In genomic region chr8:123412560-123413170, GRCm38 (mm10) we compare ENCODE assay signal across 9 mouse cellular contexts. TPM values are rescaled to one million over a fixed set of nuclear protein-coding genes. Genes with fewer than 3 reads are reported as not detected.
DNase-seq lines count a peak whose midpoint lies in the region; ATAC-seq lines count a peak whose summit lies in the region.
"Had no signal": no experiment of that assay in that cellular context is flagged by ENCODE, and none has a peak within 500 bp of the region (broad histone marks: within the 10 kb centered on the region; RNA-seq: fewer than 3 reads in every experiment).

No protein-coding gene starts in this region.

- H3K9me3 ChIP-seq in heart, embryonic 12.5 days (replicated peaks) = no peaks in the 10 kb centered on the region
- no peaks in the 10 kb centered on the region for H3K9me3 ChIP-seq in neural tube, embryonic 15.5 days (replicated peaks)
- H3K9me3 ChIP-seq: limb, embryonic 15.5 days had no signal

- H3K4me3 ChIP-seq in heart, embryonic 12.5 days = 0 out of 2 replicates have a peak overlapping the region, but pooled peaks have one; percentile 44
- H3K4me3 ChIP-seq in neural tube, embryonic 15.5 days (replicated peaks) = peak overlapping the region; percentile 78

- H3K4me1 ChIP-seq in heart, embryonic 12.5 days (replicated peaks) = peaks cover 46% of the 10 kb centered on the region
- H3K4me1 ChIP-seq in neural tube, embryonic 15.5 days = peaks cover 42% of the 10 kb centered on the region

- H3K27ac ChIP-seq in heart, embryonic 12.5 days (ENCODE audit: poor library complexity, severe bottlenecking) = no peak overlapping the region
- peak overlapping the region; percentile 97 for H3K27ac ChIP-seq in neural tube, embryonic 15.5 days (replicated peaks)
- H3K27ac ChIP-seq: limb, embryonic 15.5 days had no signal

- 2% methylated on average over 12 of the region's 12 CpGs for WGBS in heart, embryonic 12.5 days
- 0% methylated on average over 12 of the region's 12 CpGs for WGBS in neural tube, embryonic 15.5 days

- H3K4me2 ChIP-seq in heart, embryonic 12.5 days = peak overlapping the region; percentile 27
- H3K4me2 ChIP-seq in neural tube, embryonic 15.5 days = peak overlapping the region; percentile 82

- H3K27me3 ChIP-seq in heart, embryonic 12.5 days (replicated peaks) = peaks cover 52% of the 10 kb centered on the region
- no peaks in the 10 kb centered on the region for H3K27me3 ChIP-seq in neural tube, embryonic 15.5 days (replicated peaks)

- no peak for DNase-seq in heart, postnatal 10 days
- DNase-seq in cerebellum, adult 9-10 months = peak; percentile 80
- peak; percentile 86 to 90 for DNase-seq in frontal cortex, adult 2 months (ENCODE audit: extremely low spot score in 1 of 2, low spot score in 1 of 2)
- peak; percentile 69 to 86 for DNase-seq in left cerebral cortex, postnatal 10 days (ENCODE audit: extremely low spot score in 1 of 2, low spot score in 2 of 2)
- DNase-seq in lung, adult 18-20 months = no peak

- no peaks in the 10 kb centered on the region for H3K36me3 ChIP-seq in heart, embryonic 12.5 days
- H3K36me3 ChIP-seq in neural tube, embryonic 15.5 days = peaks cover under 1% of the 10 kb centered on the region; the same call in 1 of the 2 replicates
- H3K36me3 ChIP-seq: limb, embryonic 15.5 days had no signal

- intact Hi-C loops in heart, postnatal 10 days (cut with DNase I) = no loop called here
- intact Hi-C loops in left cerebral cortex, postnatal 10 days (cut with DNase I) = no loop called here

- ATAC-seq in heart, embryonic 12.5 days (ENCODE audit: insufficient number of reproducible peaks, low FRiP score) = no peak
- no peak for ATAC-seq in neural tube, embryonic 15.5 days (ENCODE audit: low FRiP score)
- ATAC-seq in megakaryocyte progenitor cell, adult 5-6 weeks (replicated peaks; ENCODE audit: poor library complexity) = no peak

- no peak overlapping the region for H3K9ac ChIP-seq in heart, embryonic 12.5 days
- peak overlapping the region; percentile 96 for H3K9ac ChIP-seq in neural tube, embryonic 15.5 days (replicated peaks)
- H3K9ac ChIP-seq: limb, embryonic 15.5 days had no signal

RNA-seq across cellular contexts. Expression of gene Tubb3, which starts 1.4 kb away (rescaled TPM):
- polyA plus RNA-seq in heart, embryonic 12.5 days (2016; fragmentation: Nextera tagmentation; extraction: Ambion mirVana) = 7.6 and 9.1 TPM in 2 replicates
- under 1 TPM; 0.55 to 0.98 TPM for total RNA-seq in heart, postnatal 10 days (2021)
- polyA plus RNA-seq in frontal cortex, adult 2 months (2012; rRNA removed) = 668 and 684 TPM in 2 replicates
- 1,000 to 10,000 TPM; 1,287 to 1,390 TPM for total RNA-seq in left cerebral cortex, postnatal 10 days (2021)
- 1,289 and 1,555 TPM in 2 replicates for polyA plus RNA-seq in neural tube, embryonic 15.5 days (2015; fragmentation: Nextera tagmentation; extraction: Ambion mirVana)
- total RNA-seq in megakaryocyte progenitor cell, adult 5-6 weeks (2015) = 0.15 TPM in 1 of 2 replicates, not detected in the other
- total RNA-seq in megakaryocyte progenitor cell, adult 5-6 weeks (2017) = 0.17 TPM in 1 of 2 replicates, not detected in the other

RNA-seq across cellular contexts. Expression of gene Mc1r, which starts 5.8 kb away (rescaled TPM):
- polyA plus RNA-seq in heart, embryonic 12.5 days (2016; fragmentation: Nextera tagmentation; extraction: Ambion mirVana) = not detected in 2 replicates
- not detected for total RNA-seq in heart, postnatal 10 days (2021)
- polyA plus RNA-seq in frontal cortex, adult 2 months (2012; rRNA removed) = 0.04 and 0.06 TPM in 2 replicates
- total RNA-seq in left cerebral cortex, postnatal 10 days (2021) = not detected
- 0.20 and 0.22 TPM in 2 replicates for polyA plus RNA-seq in neural tube, embryonic 15.5 days (2015; fragmentation: Nextera tagmentation; extraction: Ambion mirVana)
- not detected in 2 replicates for total RNA-seq in megakaryocyte progenitor cell, adult 5-6 weeks (2015)
- total RNA-seq in megakaryocyte progenitor cell, adult 5-6 weeks (2017) = 0.12 and 0.14 TPM in 2 replicates

RNA-seq across cellular contexts. Expression of gene Def8, which starts 10.7 kb away (rescaled TPM):
- polyA plus RNA-seq in heart, embryonic 12.5 days (2016; fragmentation: Nextera tagmentation; extraction: Ambion mirVana) = 34.7 and 36.0 TPM in 2 replicates
- 10 to 100 TPM; 57.2 to 65.2 TPM for total RNA-seq in heart, postnatal 10 days (2021)
- 41.5 and 41.8 TPM in 2 replicates for polyA plus RNA-seq in frontal cortex, adult 2 months (2012; rRNA removed)
- 10 to 100 TPM; 75.4 to 77.6 TPM for total RNA-seq in left cerebral cortex, postnatal 10 days (2021)
- polyA plus RNA-seq in neural tube, embryonic 15.5 days (2015; fragmentation: Nextera tagmentation; extraction: Ambion mirVana) = 46.8 and 52.3 TPM in 2 replicates
- 30.0 and 33.6 TPM in 2 replicates for total RNA-seq in megakaryocyte progenitor cell, adult 5-6 weeks (2015)
- 47.5 and 63.1 TPM in 2 replicates for total RNA-seq in megakaryocyte progenitor cell, adult 5-6 weeks (2017)

RNA-seq across cellular contexts. Expression of gene Tcf25, which starts 39.1 kb away (rescaled TPM):
- polyA plus RNA-seq in heart, embryonic 12.5 days (2016; fragmentation: Nextera tagmentation; extraction: Ambion mirVana) = 172 TPM in 2 replicates
- 100 to 1,000 TPM; 161 to 167 TPM for total RNA-seq in heart, postnatal 10 days (2021)
- 583 and 605 TPM in 2 replicates for polyA plus RNA-seq in frontal cortex, adult 2 months (2012; rRNA removed)
- 100 to 1,000 TPM; 498 to 558 TPM for total RNA-seq in left cerebral cortex, postnatal 10 days (2021)
- polyA plus RNA-seq in neural tube, embryonic 15.5 days (2015; fragmentation: Nextera tagmentation; extraction: Ambion mirVana) = 368 and 390 TPM in 2 replicates
- 73.1 and 90.2 TPM in 2 replicates for total RNA-seq in megakaryocyte progenitor cell, adult 5-6 weeks (2015)
- 89.8 and 94.1 TPM in 2 replicates for total RNA-seq in megakaryocyte progenitor cell, adult 5-6 weeks (2017)

Comparison
In these comparisons a context has a peak if more than half of its experiments do, and no peak if none do; other contexts are left out.
1. DNase-seq: peak in cerebellum, adult 9-10 months (single experiment), frontal cortex, adult 2 months (2 of 2) and left cerebral cortex, postnatal 10 days (2 of 2); none in heart, postnatal 10 days (0 of 2) and lung, adult 18-20 months (0 of 2).
2. RNA of gene Tubb3, which starts 1.4 kb away (total RNA-seq): 1,287 to 1,390 TPM in left cerebral cortex, postnatal 10 days; 0.55 to 0.98 TPM in heart, postnatal 10 days and 0.15 to 0.17 TPM in megakaryocyte progenitor cell, adult 5-6 weeks; every median in the first group is over 100 times any median in the second.